Mouse (Mus musculus) frontal cortex, postnatal 14 days (tissue): ENCODE results near the gene Zcchc9.

ENCODE experiments used
- DNase-seq, 2 experiments: peaks; one replicate each; pipeline ENCODE4 v3.0.0; 2022; ENCODE audit warnings: low spot score in 2 of 2

Gene Zcchc9

DNA sequence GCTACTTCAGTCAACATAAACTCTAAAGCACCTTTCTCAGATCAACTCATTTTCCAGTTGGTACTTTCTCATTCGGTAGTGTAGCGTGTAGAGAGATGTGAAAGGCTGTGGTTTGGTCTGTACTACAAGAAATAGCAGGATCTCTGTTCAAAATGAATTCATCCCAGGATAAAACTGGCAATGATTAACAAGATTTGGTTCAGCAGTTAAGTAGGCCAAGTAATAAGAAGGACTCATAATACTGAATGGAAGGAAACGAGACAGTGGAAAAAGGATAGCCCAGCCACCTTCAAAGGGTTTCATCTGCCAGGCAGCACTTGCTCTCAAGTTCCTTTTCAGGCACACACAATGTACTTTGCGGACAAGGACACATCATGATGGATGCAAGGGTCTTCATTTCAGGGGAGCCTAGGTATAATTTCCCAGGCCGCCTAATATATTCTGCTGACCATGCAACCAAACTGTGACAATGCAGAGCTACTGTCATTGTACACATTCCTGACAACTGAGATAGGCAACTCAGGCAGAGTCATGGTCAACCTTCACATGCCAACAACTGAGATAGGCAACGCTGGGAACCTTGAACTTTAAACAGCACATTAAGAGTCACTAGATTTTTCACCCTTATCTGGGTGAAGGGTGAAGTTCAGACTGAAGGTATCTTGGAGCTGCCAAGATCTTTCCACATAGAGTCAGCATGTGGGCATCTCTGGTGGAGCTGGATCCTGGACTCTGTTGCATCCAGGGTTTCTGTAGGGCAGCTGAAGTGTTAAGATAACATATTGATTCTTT is 45.7 kb downstream of the Zcchc9 start:
- no peak for DNase-seq

GRCm38 (mm10) chr13:91760302-91761050 is 47.0 kb downstream of the Zcchc9 start:
- DNase-seq = no peak

GRCm38 (mm10) chr13:91759791-91760190 is 47.7 kb downstream of the Zcchc9 start:
- no peak for DNase-seq

DNA sequence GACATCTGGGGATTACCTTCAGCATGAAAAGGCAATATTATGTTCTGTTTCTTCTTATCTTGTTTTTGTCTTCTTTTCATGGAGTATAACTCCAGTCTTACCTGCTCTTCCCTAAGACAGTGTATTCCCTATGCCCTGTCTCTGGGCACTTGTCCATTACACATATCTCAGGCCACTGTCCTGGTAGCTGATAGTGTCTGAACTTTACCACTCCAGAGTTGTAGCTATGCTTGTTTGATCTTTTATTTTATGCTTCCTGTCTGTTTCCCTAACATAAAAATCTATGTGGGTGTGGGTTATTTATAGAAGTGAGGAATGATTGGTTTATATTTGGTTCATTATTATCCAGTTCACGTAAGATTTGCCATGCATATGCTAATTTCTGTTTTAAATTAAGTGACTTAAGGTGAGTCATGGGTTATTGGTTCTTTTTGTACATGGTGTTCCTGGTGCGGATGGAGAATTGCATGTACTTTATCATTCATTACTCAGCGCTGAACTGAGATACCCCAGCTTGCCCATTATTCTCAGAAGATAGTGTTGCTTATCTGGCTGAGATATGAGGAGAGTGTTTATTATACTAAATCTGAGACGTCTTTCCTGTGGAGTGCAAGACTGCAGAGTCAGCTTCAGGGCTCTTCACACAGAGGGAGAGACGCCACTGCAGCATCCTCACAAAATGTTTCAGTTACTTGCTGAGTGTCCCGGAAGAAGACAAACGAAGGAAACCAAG is 49.0 kb downstream of the Zcchc9 start:
- no peak for DNase-seq

GRCm38 (mm10) chr13:91756230-91756629 is 51.3 kb downstream of the Zcchc9 start:
- no peak for DNase-seq

DNA sequence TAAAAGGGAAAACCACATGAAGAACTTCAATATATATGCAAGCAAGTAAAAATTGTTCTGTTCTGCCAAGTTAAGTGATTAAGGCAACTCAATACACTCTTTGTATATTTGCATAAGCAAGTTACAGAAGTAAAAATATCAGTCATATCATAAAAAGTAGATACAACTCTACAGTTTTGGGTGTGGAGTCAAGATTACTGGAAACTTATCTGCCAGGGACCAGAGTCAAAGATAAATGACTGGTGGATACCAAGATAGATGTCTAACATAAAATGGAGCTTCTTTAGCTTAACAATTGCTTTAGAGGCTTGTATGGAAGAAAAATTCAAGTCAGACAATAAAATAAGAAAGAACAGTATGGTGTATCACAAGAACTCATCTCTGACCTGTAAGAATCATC is 52.7 kb downstream of the Zcchc9 start:
- no peak for DNase-seq

DNA sequence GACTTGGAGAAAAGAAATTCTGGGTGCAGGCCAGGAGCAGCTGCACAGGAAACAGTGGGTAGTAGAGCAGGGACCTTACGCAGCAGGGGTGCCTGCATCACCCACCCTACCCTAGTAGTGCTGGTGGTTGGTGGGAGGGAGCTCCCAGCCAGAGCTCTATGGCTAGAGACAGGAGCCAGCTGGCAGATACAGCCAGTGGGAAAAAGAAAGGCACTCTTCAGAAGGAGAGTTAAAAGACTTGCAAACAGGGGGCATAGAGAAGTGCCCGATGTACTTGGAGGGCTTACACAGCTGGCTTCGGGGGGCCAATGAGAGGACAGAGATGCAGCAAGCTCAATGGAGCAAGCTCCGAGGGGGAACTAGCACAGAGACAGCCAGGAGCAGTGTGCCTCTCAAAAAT is 53.8 kb downstream of the Zcchc9 start:
- DNase-seq = no peak

DNA sequence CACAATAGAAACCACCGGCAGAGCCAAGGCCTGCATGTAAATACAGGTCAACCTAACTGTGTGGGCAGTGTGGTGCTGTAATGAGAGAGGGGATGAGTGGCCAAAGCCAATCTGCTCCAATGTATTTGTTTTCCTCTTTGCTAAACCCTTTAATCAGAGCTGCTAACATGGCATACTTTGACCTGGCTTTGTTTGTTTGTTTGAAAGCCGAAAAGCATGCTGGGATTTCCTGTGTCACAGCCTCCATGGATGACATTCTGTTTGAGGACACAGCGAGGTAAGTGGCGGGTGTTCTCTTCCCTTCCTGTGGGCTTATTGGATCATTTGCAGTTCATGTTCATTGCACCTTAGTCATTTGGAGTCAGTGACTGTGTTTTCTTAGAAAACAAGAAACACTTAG is 57.5 kb downstream of the Zcchc9 start:
- DNase-seq = no peak

DNA sequence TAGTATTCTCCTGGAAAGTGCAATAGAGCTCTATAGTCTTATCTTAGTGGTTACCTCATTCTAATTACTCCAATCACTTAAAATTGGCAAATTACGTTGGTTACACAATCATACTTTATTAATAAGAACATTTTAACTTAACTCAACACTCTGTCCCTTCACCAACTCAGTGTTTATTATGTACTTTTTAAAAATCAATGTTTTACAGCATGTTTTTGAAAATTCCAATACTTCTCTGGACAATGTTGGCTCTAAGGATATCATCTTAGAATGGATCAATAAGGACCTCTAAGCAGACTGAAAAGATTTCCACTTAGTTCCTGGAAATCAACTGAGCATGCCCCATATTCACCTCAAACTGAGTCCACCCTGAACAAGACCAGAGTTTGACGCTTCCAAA is 59.1 kb downstream of the Zcchc9 start:
- DNase-seq = no peak
